8 mouse cellular contexts compared by ENCODE assay signal in the genomic region with DNA sequence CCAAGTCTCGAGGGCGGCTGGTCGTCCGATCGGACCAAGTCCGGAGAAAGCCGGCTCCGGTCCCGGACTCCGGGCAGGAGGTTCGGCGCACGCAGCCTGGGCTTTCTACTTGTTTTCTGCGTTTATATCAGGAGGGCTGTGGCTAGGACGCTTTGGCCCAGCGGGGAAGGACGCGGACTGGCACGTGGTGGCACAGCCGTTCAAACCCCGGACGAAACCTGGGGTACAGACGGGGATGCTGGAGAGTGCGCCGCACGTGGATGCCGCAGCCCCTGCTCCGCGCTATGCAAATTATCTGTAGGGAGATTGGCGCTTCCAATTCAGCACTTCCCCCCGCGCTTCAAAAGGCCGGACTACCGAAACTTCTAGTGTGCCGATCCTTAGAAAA. TPM values are rescaled to one million over a fixed set of nuclear protein-coding genes. Genes with fewer than 3 reads are reported as not detected.
A peak's percentile ranks its signal among the peaks of the same experiment; 100 is the strongest.
DNase-seq lines count a peak whose midpoint lies in the region; ATAC-seq and TF ChIP-seq lines count a peak whose summit lies in the region.

No protein-coding gene starts in this region.

- no peaks in the 10 kb centered on the region for H3K27me3 ChIP-seq in testis, adult 2 months (ENCODE audit: control insufficient read depth, insufficient read depth, low read length)
- H3K27me3 ChIP-seq in intestine, embryonic 15.5 days (replicated peaks): no peaks in the 10 kb centered on the region
- H3K27me3 ChIP-seq in splenic B cell, adult 2 months (ENCODE audit: control insufficient read depth, insufficient read depth, low read length, poor library complexity, severe bottlenecking): no peaks in the 10 kb centered on the region

- no peaks in the 10 kb centered on the region for H3K36me3 ChIP-seq in testis, adult 2 months (ENCODE audit: control insufficient read depth, insufficient read depth, low read length)
- H3K36me3 ChIP-seq in intestine, embryonic 15.5 days: no peaks in the 10 kb centered on the region
- no peaks in the 10 kb centered on the region for H3K36me3 ChIP-seq in splenic B cell, adult 2 months (ENCODE audit: control insufficient read depth, insufficient read depth, low read length, poor library complexity, severe bottlenecking)

- TF ChIP-seq POLR2A in testis, adult 2 months (IDR thresholded peaks at IDR 0.05; ENCODE audit: control insufficient read depth, low read depth, low read length): peak; percentile 12; the same call in 1 of the 2 replicates
- no peak; the same call in 1 of the 2 replicates for TF ChIP-seq POLR2A in embryonic fibroblast, embryonic 13.5 days (IDR thresholded peaks at IDR 0.05; ENCODE audit: low read depth, low read length)

- H3K4me3 ChIP-seq in testis, adult 2 months (ENCODE audit: control insufficient read depth, low read depth, low read length): peak overlapping the region; percentile 98
- peak overlapping the region; percentile 65 for H3K4me3 ChIP-seq in embryonic fibroblast, embryonic 13.5 days (ENCODE audit: insufficient read depth, low read length)
- peak overlapping the region; percentile 76 for H3K4me3 ChIP-seq in intestine, embryonic 15.5 days (replicated peaks)

- H3K4me2 ChIP-seq in intestine, embryonic 15.5 days (replicated peaks): peak overlapping the region; percentile 78

- H3K9ac ChIP-seq in intestine, embryonic 15.5 days: peak overlapping the region; percentile 61

- no peak for TF ChIP-seq CTCF in testis, adult 2 months (IDR thresholded peaks at IDR 0.05; ENCODE audit: control insufficient read depth, insufficient read depth, insufficient replicate concordance, low read depth, low read length)
- no peak for TF ChIP-seq CTCF in embryonic fibroblast, embryonic 13.5 days (IDR thresholded peaks at IDR 0.05; ENCODE audit: borderline replicate concordance, insufficient read depth, low read length)

- H3K27ac ChIP-seq in testis, adult 2 months (ENCODE audit: control insufficient read depth, insufficient read depth, low read depth, low read length): peak overlapping the region; percentile 98
- H3K27ac ChIP-seq in embryonic fibroblast, embryonic 13.5 days (ENCODE audit: insufficient read depth, low read length): peak overlapping the region; percentile 38
- peak overlapping the region; percentile 97 for H3K27ac ChIP-seq in intestine, embryonic 15.5 days

- WGBS in intestine, embryonic 15.5 days: under 1% methylated on average over 35 of the region's 35 CpGs

- peaks cover 6% of the 10 kb centered on the region for H3K4me1 ChIP-seq in testis, adult 2 months (ENCODE audit: control insufficient read depth, insufficient read depth, low read length)
- H3K4me1 ChIP-seq in embryonic fibroblast, embryonic 13.5 days (ENCODE audit: control insufficient read depth, insufficient read depth, low read length): 0 out of 2 replicates have a peak, but pooled peaks cover 2% of the 10 kb centered on the region
- peaks cover 7% of the 10 kb centered on the region for H3K4me1 ChIP-seq in intestine, embryonic 15.5 days (replicated peaks)

- DNase-seq in cerebellum, postnatal 4 days (ENCODE audit: low spot score in 2 of 2): peak; percentile 41 to 70
- no peak for DNase-seq in cerebellum, adult 8-10 months
- no peak for DNase-seq in testis, postnatal 10 days (ENCODE audit: low spot score)
- peak; percentile 73 for DNase-seq in splenic B cell, adult 2 months (ENCODE audit: low read depth, low spot score)

- ATAC-seq in intestine, embryonic 15.5 days: peak; percentile 63
- peak; percentile 48 for ATAC-seq in megakaryocyte progenitor cell, adult 5-6 weeks (replicated peaks; ENCODE audit: poor library complexity)

- no peaks in the 10 kb centered on the region for H3K9me3 ChIP-seq in intestine, embryonic 15.5 days

RNA-seq across cellular contexts. Expression of gene Abi3, which starts 17.2 kb away (rescaled TPM):
- 0.58 and 0.93 TPM in 2 replicates for polyA plus RNA-seq in testis, adult 2 months (2012; rRNA removed)
- polyA plus RNA-seq in embryonic fibroblast, embryonic 13.5 days (2011; ENCODE audit: insufficient read length, low read depth, missing spikeins): 0.40 and 1.1 TPM in 2 replicates
- 9.5 and 10.0 TPM in 2 replicates for polyA plus RNA-seq in intestine, embryonic 15.5 days (2015; fragmentation: Nextera tagmentation; extraction: Ambion mirVana)
- total RNA-seq in megakaryocyte progenitor cell, adult 5-6 weeks (2015): 1.5 and 5.0 TPM in 2 replicates
- total RNA-seq in megakaryocyte progenitor cell, adult 5-6 weeks (2017): 1.8 and 3.0 TPM in 2 replicates

RNA-seq across cellular contexts. Expression of gene Gngt2, which starts 22.4 kb away (rescaled TPM):
- polyA plus RNA-seq in testis, adult 2 months (2012; rRNA removed): 0.41 and 0.49 TPM in 2 replicates
- 2.4 and 5.6 TPM in 2 replicates for polyA plus RNA-seq in embryonic fibroblast, embryonic 13.5 days (2011; ENCODE audit: insufficient read length, low read depth, missing spikeins)
- polyA plus RNA-seq in intestine, embryonic 15.5 days (2015; fragmentation: Nextera tagmentation; extraction: Ambion mirVana): 20.3 and 21.7 TPM in 2 replicates
- 4.3 and 9.3 TPM in 2 replicates for total RNA-seq in megakaryocyte progenitor cell, adult 5-6 weeks (2015)
- total RNA-seq in megakaryocyte progenitor cell, adult 5-6 weeks (2017): 4.0 TPM in 2 replicates

RNA-seq across cellular contexts. Expression of gene Phospho1, which starts 35.2 kb away (rescaled TPM):
- polyA plus RNA-seq in testis, adult 2 months (2012; rRNA removed): 371 and 441 TPM in 2 replicates
- polyA plus RNA-seq in embryonic fibroblast, embryonic 13.5 days (2011; ENCODE audit: insufficient read length, low read depth, missing spikeins): 5.5 TPM in 2 replicates
- polyA plus RNA-seq in intestine, embryonic 15.5 days (2015; fragmentation: Nextera tagmentation; extraction: Ambion mirVana): 0.55 and 0.56 TPM in 2 replicates
- total RNA-seq in megakaryocyte progenitor cell, adult 5-6 weeks (2015): 0.47 and 1.3 TPM in 2 replicates
- 0.62 TPM in 1 of 2 replicates, not detected in the other for total RNA-seq in megakaryocyte progenitor cell, adult 5-6 weeks (2017)

RNA-seq across cellular contexts. Expression of gene B4galnt2, which starts 55.2 kb away (rescaled TPM):
- polyA plus RNA-seq in testis, adult 2 months (2012; rRNA removed): 0.35 and 0.77 TPM in 2 replicates
- polyA plus RNA-seq in embryonic fibroblast, embryonic 13.5 days (2011; ENCODE audit: insufficient read length, low read depth, missing spikeins): 0.47 and 0.51 TPM in 2 replicates
- polyA plus RNA-seq in intestine, embryonic 15.5 days (2015; fragmentation: Nextera tagmentation; extraction: Ambion mirVana): 36.3 and 39.9 TPM in 2 replicates
- total RNA-seq in megakaryocyte progenitor cell, adult 5-6 weeks (2015): not detected in 2 replicates
- not detected in 2 replicates for total RNA-seq in megakaryocyte progenitor cell, adult 5-6 weeks (2017)

Comparison
In these comparisons a context has a peak if more than half of its experiments do, and no peak if none do; other contexts are left out.
1. DNase-seq: peak in cerebellum, postnatal 4 days (2 of 2) and splenic B cell, adult 2 months (single experiment); none in cerebellum, adult 8-10 months (single experiment) and testis, postnatal 10 days (single experiment).
2. H3K27ac ChIP-seq: peak in every context shown above with its lines; median percentile 98 in testis, adult 2 months; 97 in intestine, embryonic 15.5 days; 38 in embryonic fibroblast, embryonic 13.5 days.
3. RNA of gene Phospho1, which starts 35.2 kb away (polyA plus RNA-seq): 371 to 441 TPM in testis, adult 2 months; 5.5 TPM in embryonic fibroblast, embryonic 13.5 days and 0.55 to 0.56 TPM in intestine, embryonic 15.5 days; every median in the first group is over 10 times any median in the second.
4. Peak in every context shown above with its lines, with median percentiles within 50 percentile points of each other: H3K4me3 ChIP-seq.